Mouse (Mus musculus): ENCODE results near the gene Fam189b. TPM values are rescaled to one million over a fixed set of nuclear protein-coding genes. Genes with fewer than 3 reads are reported as not detected.

Gene Fam189b
- polyA plus RNA-seq, 1 experiment from 2014 or later, result 25.6 TPM

DNA sequence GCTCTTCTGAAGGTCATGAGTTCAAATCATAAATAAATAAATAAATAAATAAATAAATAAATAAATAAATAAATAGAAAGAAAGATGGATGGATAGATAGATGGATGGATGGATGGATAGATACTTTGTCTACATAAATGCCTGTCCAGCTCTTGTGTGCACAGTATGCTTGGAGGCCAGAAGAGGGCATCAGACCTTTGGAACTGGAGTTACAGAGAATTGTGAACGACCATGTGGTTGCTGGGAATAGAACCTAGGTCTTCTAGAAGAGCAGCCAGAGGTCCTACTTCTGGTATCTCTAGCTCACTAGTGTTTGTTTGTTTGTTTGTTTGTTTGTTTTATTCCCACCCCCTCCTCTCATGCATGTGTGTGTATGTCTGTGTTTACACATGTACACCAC lies 10.4 kb downstream of the Fam189b start:
- Histone ChIP-seq H3K4me1 (peaks cover 14% of the 10 kb centered on the region), H3K36me3 (replicated peaks) (peaks cover 6% of the 10 kb centered on the region; the same call in 1 of the 2 replicates), H3K4me3 (replicated peaks) (no peak overlapping the region), H3K9me3 (no peaks in the 10 kb centered on the region), H3K27me3 (no peaks in the 10 kb centered on the region), H3K27ac (no peak overlapping the region), H3K9ac (no peak overlapping the region), H3K4me2 (no peak overlapping the region)
- 71% methylated on average over 1 of the region's 1 CpGs for WGBS
- no peak for ATAC-seq (ENCODE audit: low FRiP score)

DNA sequence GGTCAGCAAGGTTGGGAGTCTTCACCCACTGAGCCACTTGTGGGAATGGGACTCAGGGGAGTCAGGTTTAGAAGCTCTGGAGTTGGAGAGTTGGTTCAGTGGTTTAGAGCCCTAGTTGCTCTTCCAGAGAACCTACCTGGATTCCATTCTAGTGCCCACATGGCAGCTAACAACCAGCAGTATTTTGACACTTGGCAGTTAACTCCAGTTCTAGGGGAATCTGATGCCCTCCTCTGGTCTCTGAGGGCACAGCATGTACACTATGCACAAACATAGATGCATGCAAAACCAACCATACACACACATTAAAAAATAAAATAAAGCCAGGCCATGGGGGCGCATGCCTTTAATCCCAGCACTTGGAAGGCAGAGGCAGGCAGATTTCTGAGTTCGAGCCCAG lies 10.9 kb downstream of the Fam189b start:
- no peaks in the 10 kb centered on the region for H3K27me3 ChIP-seq
- no peak for ATAC-seq (ENCODE audit: low FRiP score)
- H3K9me3 ChIP-seq, result no peaks in the 10 kb centered on the region
- 91% methylated on average over 2 of the region's 2 CpGs for WGBS
- H3K4me2 ChIP-seq, result no peak overlapping the region
- no peak overlapping the region for H3K27ac ChIP-seq
- H3K4me1 ChIP-seq, result peaks cover 14% of the 10 kb centered on the region
- H3K4me3 ChIP-seq (replicated peaks), result no peak overlapping the region
- H3K9ac ChIP-seq, result no peak overlapping the region
- peaks cover 1% of the 10 kb centered on the region; the same call in 1 of the 2 replicates for H3K36me3 ChIP-seq (replicated peaks)

DNA sequence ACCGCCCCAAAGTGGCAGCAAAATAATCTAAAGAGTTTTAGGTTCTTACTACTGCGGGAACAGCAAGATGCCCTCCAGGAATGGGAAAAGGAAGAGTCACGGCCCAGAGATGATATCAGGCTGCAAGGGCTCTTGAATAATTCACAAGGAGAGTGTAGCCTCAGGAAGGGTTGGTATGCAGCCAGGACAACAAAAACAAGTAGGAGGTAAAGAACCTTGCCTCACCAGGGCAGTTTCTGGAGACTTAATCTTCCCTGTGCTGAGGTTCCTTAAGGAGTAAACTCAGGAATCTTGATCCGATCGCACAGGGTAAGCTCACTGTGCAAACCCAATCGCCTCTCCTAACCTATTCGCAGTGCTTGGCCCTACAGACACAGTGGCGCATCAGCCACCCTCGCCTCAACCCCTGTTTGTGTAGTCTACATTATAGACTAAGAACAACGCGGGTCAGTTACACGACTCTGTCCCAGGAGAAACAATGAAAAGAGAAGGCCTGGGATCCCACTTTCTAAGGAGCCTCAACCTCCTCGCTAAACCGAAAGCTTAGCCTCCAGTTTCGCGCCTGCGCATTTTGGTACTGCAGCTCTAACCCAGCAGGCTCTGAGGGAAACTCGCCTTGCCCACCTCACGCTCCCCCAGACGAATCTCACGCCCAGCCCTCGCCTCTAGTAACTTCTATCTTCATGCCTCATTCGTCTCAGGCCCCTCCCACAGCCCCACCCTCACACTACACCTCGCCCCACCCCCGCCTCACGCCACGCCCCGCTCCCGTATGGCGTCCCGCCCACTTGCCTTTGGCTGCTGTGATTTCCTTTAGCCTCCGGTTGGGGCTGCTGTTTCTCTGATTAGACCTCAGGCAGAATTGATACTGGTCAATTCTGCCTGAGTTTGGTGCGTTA lies 13.3 kb downstream of the Fam189b start:
- Histone ChIP-seq H3K4me3 (replicated peaks) (peak overlapping the region; percentile 29), H3K9me3 (no peaks in the 10 kb centered on the region), H3K36me3 (replicated peaks) (no peaks in the 10 kb centered on the region), H3K27ac (peak overlapping the region; percentile 77), H3K4me1 (peaks cover 14% of the 10 kb centered on the region), H3K27me3 (no peaks in the 10 kb centered on the region), H3K4me2 (peak overlapping the region; percentile 50), H3K9ac (peak overlapping the region; percentile 41)
- peak; percentile 94 for ATAC-seq (ENCODE audit: low FRiP score)
- 6% methylated on average over 33 of the region's 33 CpGs for WGBS

DNA sequence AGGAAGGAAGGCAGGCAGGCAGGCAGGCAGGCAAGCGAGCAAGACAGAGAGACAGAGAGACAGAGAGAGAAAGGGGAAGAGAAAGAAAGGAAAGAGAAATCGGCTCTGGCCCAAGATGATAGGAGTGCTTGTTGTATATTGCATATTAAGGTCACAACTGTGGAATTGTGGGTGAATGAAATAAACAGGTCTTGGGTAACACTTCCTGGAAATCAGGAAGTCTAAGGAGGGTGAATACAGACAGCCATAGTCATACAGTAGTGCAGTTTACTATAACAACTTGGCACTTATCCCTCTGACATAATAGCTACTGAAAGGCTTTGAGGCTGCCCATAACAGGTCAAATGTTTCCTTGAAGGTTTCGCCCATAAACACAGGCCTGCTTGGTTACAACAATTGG lies 16.9 kb downstream of the Fam189b start:
- H3K36me3 ChIP-seq (replicated peaks), result 0 out of 2 replicates have a peak, but pooled peaks cover 5% of the 10 kb centered on the region
- no peak overlapping the region for H3K4me2 ChIP-seq
- H3K4me1 ChIP-seq, result peaks cover 20% of the 10 kb centered on the region
- no peak overlapping the region for H3K4me3 ChIP-seq (replicated peaks)
- 87% methylated on average over 3 of the region's 3 CpGs for WGBS
- ATAC-seq (ENCODE audit: low FRiP score), result no peak
- H3K27ac ChIP-seq, result no peak overlapping the region
- H3K9me3 ChIP-seq, result no peaks in the 10 kb centered on the region
- no peak overlapping the region for H3K9ac ChIP-seq
- H3K27me3 ChIP-seq, result no peaks in the 10 kb centered on the region

DNA sequence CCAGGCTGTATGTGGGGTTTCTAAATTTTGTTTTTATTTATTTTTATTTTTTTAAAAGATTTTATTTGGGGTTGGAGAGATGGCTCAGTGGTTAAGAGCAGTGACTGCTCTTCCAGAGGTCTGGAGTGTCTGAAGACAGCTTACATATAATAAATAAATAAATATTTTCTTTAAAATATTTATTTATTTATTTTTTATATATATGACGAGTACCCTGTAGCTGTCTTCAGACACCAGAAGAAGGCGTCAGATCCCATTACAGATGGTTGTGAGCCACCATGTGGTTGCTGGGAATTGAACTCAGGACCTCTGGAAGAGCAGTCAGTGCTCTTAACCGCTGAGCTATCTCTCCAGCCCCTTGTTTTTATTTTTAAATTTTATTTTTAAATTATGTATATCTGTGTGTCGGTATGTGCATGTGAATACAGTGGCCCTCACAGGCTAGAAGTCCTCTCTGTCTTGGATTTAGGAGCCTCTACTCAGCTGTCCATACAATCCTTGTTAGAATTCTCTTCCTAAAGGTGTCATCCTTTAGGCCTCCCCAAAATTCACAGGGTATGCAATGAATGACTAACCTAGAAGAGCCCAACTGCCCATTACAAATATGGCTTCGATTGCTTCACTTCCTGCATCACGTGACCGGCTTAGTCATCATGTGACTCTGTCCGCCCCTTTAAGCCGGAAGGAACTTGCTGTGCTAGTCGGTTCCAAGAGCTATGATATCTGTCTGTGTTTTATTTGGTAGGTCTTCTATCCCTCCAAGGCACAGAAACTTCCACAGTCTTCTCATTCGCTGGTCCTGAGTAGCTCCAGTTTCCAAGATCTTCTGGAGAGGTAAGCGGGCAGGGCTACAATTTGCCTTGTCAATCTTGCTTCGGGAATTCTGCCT lies 19.6 kb downstream of the Fam189b start, which contains the start of gene Gba:
Gba (plus strand) TSS at position 676 of the 889 bp plus-strand sequence.
- H3K4me2 ChIP-seq, result peak within 1 kb of the TSS; percentile 68
- H3K36me3 ChIP-seq (replicated peaks), result peaks cover 31% of the 10 kb centered on the region
- H3K27ac ChIP-seq, result no peak within 1 kb of the TSS
- peak within 1 kb of the TSS; percentile 58 for H3K4me3 ChIP-seq (replicated peaks)
- peak within 1 kb of the TSS; percentile 61 for H3K9ac ChIP-seq
- H3K27me3 ChIP-seq, result no peaks in the 10 kb centered on the region
- no peaks in the 10 kb centered on the region for H3K9me3 ChIP-seq
- peaks cover 6% of the 10 kb centered on the region for H3K4me1 ChIP-seq
- 28% methylated on average over 13 of the region's 13 CpGs for WGBS
- peak; percentile 92 for ATAC-seq (ENCODE audit: low FRiP score)

DNA sequence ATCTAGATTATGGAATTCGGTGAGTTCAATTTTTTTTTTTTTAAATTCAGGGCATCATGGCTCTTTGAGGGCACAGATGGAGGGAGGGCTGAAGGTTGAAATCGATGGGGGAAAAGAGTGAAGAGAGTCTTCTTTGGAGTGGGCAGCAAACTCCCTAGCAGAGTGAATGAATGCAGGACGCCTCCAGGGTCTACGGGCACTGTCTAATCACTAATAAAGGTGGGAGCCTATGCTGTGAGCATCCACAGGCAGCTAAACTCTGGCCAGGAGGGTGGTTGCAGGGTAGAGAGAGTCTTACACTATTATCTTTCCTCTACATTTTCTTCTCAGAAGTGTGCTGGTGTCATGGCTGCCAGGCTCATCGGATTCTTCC lies 20.2 kb downstream of the Fam189b start:
- WGBS, result 42% methylated on average over 5 of the region's 5 CpGs
- peak; percentile 53; the same call in 1 of the 2 replicates for ATAC-seq (ENCODE audit: low FRiP score)
- Histone ChIP-seq H3K27ac (no peak overlapping the region), H3K27me3 (no peaks in the 10 kb centered on the region), H3K9ac (peak overlapping the region; percentile 61), H3K4me1 (peaks cover 6% of the 10 kb centered on the region), H3K4me2 (peak overlapping the region; percentile 68), H3K4me3 (replicated peaks) (peak overlapping the region; percentile 58), H3K9me3 (no peaks in the 10 kb centered on the region), H3K36me3 (replicated peaks) (peaks cover 37% of the 10 kb centered on the region)

DNA sequence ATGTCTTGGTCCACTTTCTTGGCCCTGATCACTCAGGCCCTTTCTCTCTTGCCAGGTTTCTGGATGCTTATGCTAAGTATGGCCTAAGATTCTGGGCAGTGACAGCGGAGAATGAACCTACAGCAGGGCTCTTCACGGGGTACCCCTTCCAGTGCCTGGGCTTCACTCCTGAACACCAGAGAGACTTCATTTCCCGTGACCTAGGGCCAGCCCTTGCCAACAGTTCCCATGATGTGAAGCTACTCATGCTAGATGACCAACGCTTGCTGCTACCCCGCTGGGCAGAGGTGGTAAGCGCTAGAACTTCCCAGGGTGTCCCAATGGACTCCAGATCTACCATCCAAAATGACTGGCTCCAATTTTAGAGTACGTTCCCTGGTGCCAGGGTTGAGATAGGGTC lies 23.1 kb downstream of the Fam189b start:
- no peaks in the 10 kb centered on the region for H3K27me3 ChIP-seq
- ATAC-seq (ENCODE audit: low FRiP score), result no peak
- no peak overlapping the region for H3K27ac ChIP-seq
- WGBS, result 89% methylated on average over 7 of the region's 7 CpGs
- peaks cover 6% of the 10 kb centered on the region for H3K4me1 ChIP-seq
- no peak overlapping the region for H3K4me3 ChIP-seq (replicated peaks)
- H3K9ac ChIP-seq, result no peak overlapping the region
- H3K36me3 ChIP-seq (replicated peaks), result peaks cover 64% of the 10 kb centered on the region
- no peak overlapping the region for H3K4me2 ChIP-seq
- H3K9me3 ChIP-seq, result no peaks in the 10 kb centered on the region

DNA sequence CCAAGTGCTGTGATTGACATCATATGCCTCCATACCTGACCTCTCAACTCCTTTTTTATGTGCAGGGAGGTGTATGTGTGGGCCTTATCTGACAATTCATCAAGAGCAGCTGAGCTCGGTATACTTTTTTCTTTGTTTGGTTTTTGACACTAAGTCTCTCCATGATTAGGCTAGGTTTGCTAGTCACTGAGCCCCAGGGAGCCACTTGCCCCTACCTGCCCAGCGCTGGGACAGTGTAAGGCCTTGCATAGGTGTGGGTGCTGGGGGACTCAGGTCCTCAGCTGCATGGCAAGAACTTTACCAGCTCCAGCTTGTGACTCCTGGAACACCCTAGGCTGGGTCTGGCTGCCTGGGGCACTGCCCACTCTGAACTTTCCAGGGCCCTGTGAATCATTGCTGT lies 23.8 kb downstream of the Fam189b start:
- Histone ChIP-seq H3K36me3 (replicated peaks) (peaks cover 64% of the 10 kb centered on the region), H3K27me3 (no peaks in the 10 kb centered on the region), H3K9ac (no peak overlapping the region), H3K9me3 (no peaks in the 10 kb centered on the region), H3K27ac (no peak overlapping the region), H3K4me2 (no peak overlapping the region), H3K4me3 (replicated peaks) (no peak overlapping the region), H3K4me1 (peaks cover 6% of the 10 kb centered on the region)
- no peak for ATAC-seq (ENCODE audit: low FRiP score)
- 90% methylated on average over 2 of the region's 2 CpGs for WGBS

DNA sequence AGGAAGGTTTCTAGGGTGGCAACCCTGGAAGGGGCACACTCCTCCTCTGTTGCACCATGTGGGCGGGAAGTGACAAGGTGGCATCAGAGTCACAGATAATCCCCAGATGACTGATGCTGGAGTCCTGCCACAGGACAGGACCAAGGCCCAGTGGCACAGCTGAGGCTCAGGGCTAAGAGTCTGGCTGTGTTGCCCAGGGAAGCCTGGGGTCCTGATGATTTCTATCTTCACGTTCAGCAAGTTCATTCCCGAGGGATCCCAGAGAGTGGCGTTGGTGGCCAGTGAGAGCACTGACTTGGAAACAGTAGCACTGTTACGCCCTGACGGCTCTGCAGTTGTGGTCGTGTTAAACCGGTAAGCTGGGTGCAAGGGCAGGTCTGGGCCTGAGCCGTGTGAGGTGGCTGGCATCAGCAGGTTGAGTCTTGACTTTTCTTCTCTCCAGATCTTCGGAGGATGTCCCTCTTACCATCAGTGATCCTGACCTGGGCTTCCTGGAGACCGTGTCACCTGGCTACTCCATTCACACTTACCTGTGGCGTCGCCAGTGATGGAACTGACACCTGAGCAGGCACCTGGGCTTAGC lies 25.2 kb downstream of the Fam189b start:
- H3K4me2 ChIP-seq, result no peak overlapping the region
- H3K27ac ChIP-seq, result no peak overlapping the region
- 93% methylated on average over 13 of the region's 13 CpGs for WGBS
- no peak overlapping the region for H3K4me3 ChIP-seq (replicated peaks)
- H3K36me3 ChIP-seq (replicated peaks), result peaks cover 64% of the 10 kb centered on the region
- H3K4me1 ChIP-seq, result peaks cover 13% of the 10 kb centered on the region
- no peaks in the 10 kb centered on the region for H3K27me3 ChIP-seq
- no peak overlapping the region for H3K9ac ChIP-seq
- ATAC-seq (ENCODE audit: low FRiP score), result no peak
- no peaks in the 10 kb centered on the region for H3K9me3 ChIP-seq

DNA sequence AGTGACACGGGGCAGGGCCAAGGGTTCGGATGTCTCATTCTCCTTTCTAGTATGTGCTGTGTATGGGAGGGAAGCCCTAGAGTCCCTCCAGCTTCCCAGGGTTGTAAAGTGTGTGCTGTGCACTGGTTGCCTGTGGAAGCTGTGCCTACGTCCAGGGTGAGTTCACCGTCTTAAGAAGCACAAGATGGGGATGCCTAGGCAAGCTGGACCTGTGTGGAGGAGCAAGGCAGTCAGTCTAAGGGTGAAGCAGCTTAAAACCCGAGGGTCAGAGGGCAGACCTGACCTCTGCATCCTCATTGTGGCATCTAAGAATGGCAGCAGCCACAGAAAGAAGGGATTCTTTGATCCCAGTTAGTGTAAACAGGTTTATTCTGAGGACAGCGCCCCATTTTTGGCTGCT lies 25.8 kb downstream of the Fam189b start:
- peaks cover 64% of the 10 kb centered on the region for H3K36me3 ChIP-seq (replicated peaks)
- H3K9me3 ChIP-seq, result no peaks in the 10 kb centered on the region
- H3K4me1 ChIP-seq, result peaks cover 11% of the 10 kb centered on the region
- H3K4me3 ChIP-seq (replicated peaks), result no peak overlapping the region
- WGBS, result 88% methylated on average over 6 of the region's 6 CpGs
- no peak overlapping the region for H3K27ac ChIP-seq
- no peaks in the 10 kb centered on the region for H3K27me3 ChIP-seq
- no peak overlapping the region for H3K4me2 ChIP-seq
- ATAC-seq (ENCODE audit: low FRiP score), result no peak
- H3K9ac ChIP-seq, result no peak overlapping the region

DNA sequence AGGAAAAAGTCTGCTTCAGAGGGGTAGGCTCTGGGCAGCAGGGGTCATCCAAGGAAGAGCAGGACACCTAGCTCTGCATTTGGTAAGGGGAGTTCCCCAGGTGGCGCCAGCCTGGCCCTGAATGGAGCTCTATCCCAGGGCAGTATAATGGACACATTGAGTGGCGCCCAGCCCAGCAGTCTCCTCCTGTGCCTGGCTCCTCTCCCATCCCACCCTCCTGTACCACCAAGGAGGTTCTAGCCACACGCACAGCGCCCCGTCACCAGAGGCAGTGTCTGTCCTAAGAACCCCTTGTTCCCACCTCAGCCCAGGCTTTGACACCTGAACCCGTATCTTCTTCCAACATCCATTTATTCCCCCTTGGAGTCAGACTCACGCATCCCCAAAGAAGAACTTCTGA lies 26.8 kb downstream of the Fam189b start:
- Histone ChIP-seq H3K27me3 (no peaks in the 10 kb centered on the region), H3K9ac (no peak overlapping the region), H3K9me3 (no peaks in the 10 kb centered on the region), H3K36me3 (replicated peaks) (peaks cover 60% of the 10 kb centered on the region), H3K4me3 (replicated peaks) (no peak overlapping the region), H3K27ac (no peak overlapping the region), H3K4me1 (peaks cover 16% of the 10 kb centered on the region), H3K4me2 (no peak overlapping the region)
- WGBS, result 91% methylated on average over 7 of the region's 7 CpGs
- no peak for ATAC-seq (ENCODE audit: low FRiP score)

DNA sequence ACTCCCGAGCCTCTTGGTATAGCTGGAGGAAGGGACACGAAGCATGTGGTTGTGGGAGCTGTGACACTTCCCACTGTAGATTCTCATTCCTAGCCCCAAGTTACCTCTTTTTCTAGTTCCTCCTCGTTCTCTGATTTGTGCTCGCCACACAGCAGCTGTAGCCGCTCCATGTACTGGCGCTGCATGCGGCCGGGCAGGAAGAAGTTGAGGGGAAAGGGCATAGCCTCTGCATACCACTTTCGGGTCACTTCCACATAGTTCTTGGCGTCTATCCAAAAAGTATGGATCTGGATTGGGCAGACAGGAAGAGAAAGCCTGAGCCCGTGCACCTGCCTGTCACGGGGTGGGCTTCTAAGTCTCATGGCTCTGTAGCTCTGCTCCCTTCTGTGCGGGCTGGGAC lies 27.2 kb downstream of the Fam189b start:
- H3K36me3 ChIP-seq (replicated peaks), result peaks cover 56% of the 10 kb centered on the region
- H3K27me3 ChIP-seq, result no peaks in the 10 kb centered on the region
- H3K4me3 ChIP-seq (replicated peaks), result no peak overlapping the region
- no peak overlapping the region for H3K4me2 ChIP-seq
- no peak overlapping the region for H3K27ac ChIP-seq
- peaks cover 21% of the 10 kb centered on the region for H3K4me1 ChIP-seq
- H3K9me3 ChIP-seq, result no peaks in the 10 kb centered on the region
- ATAC-seq (ENCODE audit: low FRiP score), result no peak
- no peak overlapping the region for H3K9ac ChIP-seq
- 90% methylated on average over 13 of the region's 13 CpGs for WGBS

All from forebrain, embryonic 12.5 days (tissue).